Mouse (Mus musculus): ENCODE results near the gene Sox8. TPM values are rescaled to one million over a fixed set of nuclear protein-coding genes. Genes with fewer than 3 reads are reported as not detected.

The Sox8 gene
- total and polyA plus RNA-seq, 3 experiments: not detected

DNA sequence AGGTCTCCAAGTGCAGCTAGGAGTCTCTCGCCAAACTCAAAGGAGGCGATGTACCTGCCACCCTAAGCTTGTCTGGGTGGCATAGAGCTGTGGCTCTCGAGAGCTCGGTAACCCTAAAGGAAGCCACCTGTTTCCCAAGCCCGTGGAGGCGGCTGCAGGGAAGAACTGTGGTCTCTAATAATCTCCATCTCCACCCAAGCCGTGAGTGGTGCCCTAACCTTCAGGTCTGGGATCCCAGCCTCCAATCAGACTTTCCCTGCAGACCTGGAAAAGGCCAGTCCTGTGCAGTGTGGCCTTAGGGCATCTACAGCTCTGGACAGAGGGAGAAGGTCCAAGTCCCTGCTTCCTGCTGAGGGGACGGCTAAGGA is 951 bp upstream of the Sox8 start:
- in situ Hi-C loops (cut with MboI; ENCODE audit: low pct_ligation_motif_present, low pct_unique_long_range_greater_than_20kb, low sequenced_read_pairs): no loop called here
- DNase-seq (ENCODE audit: extremely low read depth): no peak
- Histone ChIP-seq H3K27me3 (replicated peaks) (peaks cover 94% of the 10 kb centered on the region), H3K9ac (ENCODE audit: insufficient read depth, low read depth) (no peak overlapping the region), H3K4me3 (replicated peaks in 1 of 3; ENCODE audit: low read depth in 2 of 3, low read length in 2 of 3, poor library complexity in 1 of 3) (no peak overlapping the region), H3K4me2 (ENCODE audit: insufficient read depth, low read depth, poor library complexity, severe bottlenecking) (no peak overlapping the region), H3K4me1 (ENCODE audit: control insufficient read depth in 1 of 2, insufficient read depth in 2 of 2) (peaks cover 10 to 24% of the 10 kb centered on the region in 2 experiments), H3K27ac (ENCODE audit: insufficient read depth, low read depth) (no peak overlapping the region), H3K36me3 (replicated peaks in 1 of 2; ENCODE audit: control insufficient read depth in 1 of 2, insufficient read depth in 1 of 2, low read length in 1 of 2) (no peaks in the 10 kb centered on the region), H3K79me2 (replicated peaks; ENCODE audit: control insufficient read depth, extremely low read depth, insufficient read depth, poor library complexity, severe bottlenecking) (no peaks in the 10 kb centered on the region), H3K9me3 (replicated peaks; ENCODE audit: low read length) (peaks cover 6% of the 10 kb centered on the region)
- dilution Hi-C loops (cut with MboI; ENCODE audit: extremely low pct_ligation_motif_present, extremely low pct_unique_long_range_greater_than_20kb, low sequenced_read_pairs): no loop called here
- no peak for TF ChIP-seq POLR2AphosphoS2 (IDR thresholded peaks at IDR 0.05; ENCODE audit: low read depth, low read length)
- no peak for TF ChIP-seq ETS1 (conservative IDR thresholded peaks at IDR 0.05; ENCODE audit: low read depth, low read length)

GRCm38 (mm10) chr17:25569833-25570647 is 446 bp downstream of the Sox8 start:
- H3K9ac ChIP-seq (ENCODE audit: insufficient read depth, low read depth): no peak overlapping the region
- TF ChIP-seq RCOR1 (conservative IDR thresholded peaks at IDR 0.05; ENCODE audit: low read depth, low read length): no peak
- TF ChIP-seq SMC3 (IDR thresholded peaks at IDR 0.05; ENCODE audit: low read depth, low read length): no peak
- no peak for TF ChIP-seq RAD21 (IDR thresholded peaks at IDR 0.05; ENCODE audit: low read depth, low read length)
- TF ChIP-seq ELF1 (IDR thresholded peaks at IDR 0.05; ENCODE audit: low read depth, low read length): no peak
- TF ChIP-seq HCFC1 (IDR thresholded peaks at IDR 0.05; ENCODE audit: low read depth, low read length): no peak
- TF ChIP-seq MYC (IDR thresholded peaks at IDR 0.05; ENCODE audit: low read depth, low read length): no peak
- no peak for TF ChIP-seq CHD2 (IDR thresholded peaks at IDR 0.05; ENCODE audit: low read length)
- no peak for TF ChIP-seq NRF1 (IDR thresholded peaks at IDR 0.05; ENCODE audit: low read depth, low read length)
- no peak for TF ChIP-seq PAX5 (IDR thresholded peaks at IDR 0.05; ENCODE audit: low read length)
- no peak for TF ChIP-seq MEF2A (IDR thresholded peaks at IDR 0.05; ENCODE audit: borderline replicate concordance, low read depth, low read length)
- TF ChIP-seq POLR2A (IDR thresholded peaks at IDR 0.05; ENCODE audit: low read depth, low read length): no peak
- TF ChIP-seq MAX (IDR thresholded peaks at IDR 0.05; ENCODE audit: low read length): no peak
- no peak for TF ChIP-seq ZKSCAN1 (IDR thresholded peaks at IDR 0.05; ENCODE audit: borderline replicate concordance, low read depth, low read length)
- TF ChIP-seq SIN3A (IDR thresholded peaks at IDR 0.05; ENCODE audit: low read length): no peak
- in situ Hi-C loops (cut with MboI; ENCODE audit: low pct_ligation_motif_present, low pct_unique_long_range_greater_than_20kb, low sequenced_read_pairs) (no loop called here), dilution Hi-C loops (cut with MboI; ENCODE audit: extremely low pct_ligation_motif_present, extremely low pct_unique_long_range_greater_than_20kb, low sequenced_read_pairs) (no loop called here)
- no peak overlapping the region for H3K27ac ChIP-seq (ENCODE audit: insufficient read depth, low read depth)
- H3K9me3 ChIP-seq (replicated peaks; ENCODE audit: low read length): peaks cover 6% of the 10 kb centered on the region
- peaks cover 19 to 23% of the 10 kb centered on the region in 2 experiments for H3K4me1 ChIP-seq (ENCODE audit: control insufficient read depth in 1 of 2, insufficient read depth in 2 of 2)
- H3K36me3 ChIP-seq (replicated peaks in 1 of 2; ENCODE audit: control insufficient read depth in 1 of 2, insufficient read depth in 1 of 2, low read length in 1 of 2): no peaks in the 10 kb centered on the region
- H3K79me2 ChIP-seq (replicated peaks; ENCODE audit: control insufficient read depth, extremely low read depth, insufficient read depth, poor library complexity, severe bottlenecking): no peaks in the 10 kb centered on the region
- DNase-seq (ENCODE audit: extremely low read depth): no peak
- H3K4me2 ChIP-seq (ENCODE audit: insufficient read depth, low read depth, poor library complexity, severe bottlenecking): no peak overlapping the region
- no peak overlapping the region for H3K4me3 ChIP-seq (replicated peaks in 1 of 3; ENCODE audit: low read depth in 2 of 3, low read length in 2 of 3, poor library complexity in 1 of 3)
- peaks cover 91% of the 10 kb centered on the region for H3K27me3 ChIP-seq (replicated peaks)
